Mouse (Mus musculus): Measurements from ENCODE around the gene Plb1. TPM values are rescaled to one million over a fixed set of nuclear protein-coding genes. Genes with fewer than 3 reads are reported as not detected.
A peak's percentile ranks its signal among the peaks of the same experiment; 100 is the strongest.

The Plb1 gene
- polyA plus RNA-seq, 1 experiment from 2014 or later = not detected

DNA sequence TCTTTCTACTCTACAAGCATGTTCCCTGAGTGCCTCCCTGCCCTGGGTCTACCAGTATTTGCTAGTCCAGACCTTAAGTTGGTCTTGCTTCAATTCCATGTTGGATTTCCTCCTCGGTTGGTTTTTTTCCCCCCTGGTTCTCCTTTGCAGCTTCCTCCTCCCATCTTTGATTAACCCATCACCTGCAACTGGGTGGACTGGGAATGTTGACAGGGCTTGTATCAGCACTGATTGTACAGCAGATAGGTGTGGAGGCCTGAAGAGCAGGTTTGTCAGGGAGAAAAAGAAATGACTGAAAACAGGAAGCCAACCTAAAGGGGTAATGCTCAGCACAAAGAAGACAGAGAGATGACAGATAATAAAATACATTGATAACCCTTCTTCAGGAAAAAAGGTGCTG lies 104.8 kb downstream of the Plb1 start:
- DNase-seq (ENCODE audit: low spot score) = no peak
- no peaks in the 10 kb centered on the region for H3K36me3 ChIP-seq (replicated peaks; ENCODE audit: control insufficient read depth, insufficient read depth, low read depth, low read length)
- no peaks in the 10 kb centered on the region for H3K27me3 ChIP-seq (ENCODE audit: control insufficient read depth, insufficient read depth, low read length)
- no peak for ATAC-seq (replicated peaks; ENCODE audit: insufficient number of reproducible peaks, low FRiP score, low TSS enrichment, low read depth)
- 58% methylated on average over 1 of the region's 1 CpGs for WGBS
- no peak overlapping the region for H3K4me2 ChIP-seq (ENCODE audit: low read depth, low read length)
- no peak overlapping the region for H3K4me3 ChIP-seq (ENCODE audit: low read depth, low read length)
- H3K9ac ChIP-seq (replicated peaks; ENCODE audit: low read length) = no peak overlapping the region
- H3K27ac ChIP-seq (replicated peaks; ENCODE audit: low read depth, low read length) = no peak overlapping the region
- H3K4me1 ChIP-seq (ENCODE audit: control insufficient read depth, insufficient read depth, low read length) = no peaks in the 10 kb centered on the region; the same call in 1 of the 2 replicates
- H3K9me3 ChIP-seq (replicated peaks; ENCODE audit: control insufficient read depth, low read length) = no peaks in the 10 kb centered on the region

GRCm38 (mm10) chr5:32338339-32338738 lies 105.8 kb downstream of the Plb1 start:
- H3K4me1 ChIP-seq (ENCODE audit: control insufficient read depth, insufficient read depth, low read length) = no peaks in the 10 kb centered on the region; the same call in 1 of the 2 replicates
- DNase-seq (ENCODE audit: low spot score) (no peak), ATAC-seq (replicated peaks; ENCODE audit: insufficient number of reproducible peaks, low FRiP score, low TSS enrichment, low read depth) (no peak)
- H3K36me3 ChIP-seq (replicated peaks; ENCODE audit: control insufficient read depth, insufficient read depth, low read depth, low read length) = no peaks in the 10 kb centered on the region
- H3K27ac ChIP-seq (replicated peaks; ENCODE audit: low read depth, low read length) = no peak overlapping the region
- H3K4me3 ChIP-seq (ENCODE audit: low read depth, low read length) = no peak overlapping the region
- H3K9me3 ChIP-seq (replicated peaks; ENCODE audit: control insufficient read depth, low read length) = no peaks in the 10 kb centered on the region
- no peak overlapping the region for H3K9ac ChIP-seq (replicated peaks; ENCODE audit: low read length)
- H3K27me3 ChIP-seq (ENCODE audit: control insufficient read depth, insufficient read depth, low read length) = no peaks in the 10 kb centered on the region
- H3K4me2 ChIP-seq (ENCODE audit: low read depth, low read length) = no peak overlapping the region
- 50% methylated on average over 2 of the region's 2 CpGs for WGBS

DNA sequence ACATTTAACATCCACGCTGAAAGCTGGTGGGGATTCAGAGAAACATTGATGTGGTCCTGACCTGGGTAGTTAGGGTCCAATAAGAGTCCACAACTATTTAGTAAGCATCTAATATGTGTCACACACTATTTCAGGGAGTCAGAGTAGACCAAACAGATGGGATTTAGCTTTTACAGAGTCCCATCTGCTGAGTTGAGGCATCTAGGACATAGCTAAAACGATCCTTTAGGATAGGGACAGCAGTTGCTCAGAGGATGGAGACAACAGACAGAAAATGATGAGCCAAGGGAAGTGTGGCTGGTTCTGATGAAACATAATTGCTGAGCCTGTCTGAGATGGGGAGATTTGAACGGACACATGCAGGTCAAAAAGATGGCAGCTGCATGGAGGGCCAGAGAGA lies 106.3 kb downstream of the Plb1 start:
- H3K36me3 ChIP-seq (replicated peaks; ENCODE audit: control insufficient read depth, insufficient read depth, low read depth, low read length) = no peaks in the 10 kb centered on the region
- WGBS = 78% methylated on average over 3 of the region's 3 CpGs
- no peak overlapping the region for H3K4me2 ChIP-seq (ENCODE audit: low read depth, low read length)
- ATAC-seq (replicated peaks; ENCODE audit: insufficient number of reproducible peaks, low FRiP score, low TSS enrichment, low read depth) (no peak), DNase-seq (ENCODE audit: low spot score) (no peak)
- no peak overlapping the region for H3K9ac ChIP-seq (replicated peaks; ENCODE audit: low read length)
- no peaks in the 10 kb centered on the region; the same call in 1 of the 2 replicates for H3K4me1 ChIP-seq (ENCODE audit: control insufficient read depth, insufficient read depth, low read length)
- no peaks in the 10 kb centered on the region for H3K27me3 ChIP-seq (ENCODE audit: control insufficient read depth, insufficient read depth, low read length)
- H3K27ac ChIP-seq (replicated peaks; ENCODE audit: low read depth, low read length) = no peak overlapping the region
- H3K9me3 ChIP-seq (replicated peaks; ENCODE audit: control insufficient read depth, low read length) = no peaks in the 10 kb centered on the region
- no peak overlapping the region for H3K4me3 ChIP-seq (ENCODE audit: low read depth, low read length)

DNA sequence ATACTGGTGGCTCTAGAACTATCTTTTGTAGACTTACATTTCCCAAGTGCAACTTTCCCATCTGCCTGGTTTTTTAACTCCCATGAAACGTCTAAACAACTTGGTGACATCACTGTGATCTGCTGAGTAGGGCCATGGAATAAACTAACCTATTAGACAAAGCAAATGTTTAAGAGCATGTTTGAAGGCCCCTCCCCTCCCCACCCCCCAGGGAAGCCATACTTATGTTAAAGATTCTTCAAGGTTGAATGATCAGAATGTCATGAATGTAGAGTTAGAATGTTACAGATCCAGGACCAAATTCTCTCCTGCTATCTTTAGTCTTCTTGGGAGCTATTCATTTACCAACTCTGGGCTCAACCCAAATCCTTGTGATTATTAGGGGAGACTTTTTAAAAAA lies 107.7 kb downstream of the Plb1 start:
- no peak overlapping the region for H3K4me3 ChIP-seq (ENCODE audit: low read depth, low read length)
- no peaks in the 10 kb centered on the region for H3K9me3 ChIP-seq (replicated peaks; ENCODE audit: control insufficient read depth, low read length)
- no peaks in the 10 kb centered on the region for H3K27me3 ChIP-seq (ENCODE audit: control insufficient read depth, insufficient read depth, low read length)
- WGBS = 76% methylated on average over 1 of the region's 1 CpGs
- DNase-seq (ENCODE audit: low spot score) = no peak
- no peak overlapping the region for H3K27ac ChIP-seq (replicated peaks; ENCODE audit: low read depth, low read length)
- no peaks in the 10 kb centered on the region for H3K36me3 ChIP-seq (replicated peaks; ENCODE audit: control insufficient read depth, insufficient read depth, low read depth, low read length)
- H3K4me1 ChIP-seq (ENCODE audit: control insufficient read depth, insufficient read depth, low read length) = no peaks in the 10 kb centered on the region; the same call in 1 of the 2 replicates
- H3K4me2 ChIP-seq (ENCODE audit: low read depth, low read length) = no peak overlapping the region
- ATAC-seq (replicated peaks; ENCODE audit: insufficient number of reproducible peaks, low FRiP score, low TSS enrichment, low read depth) = no peak
- H3K9ac ChIP-seq (replicated peaks; ENCODE audit: low read length) = no peak overlapping the region

- Histone ChIP-seq H3K4me3 (ENCODE audit: low read depth, low read length) (no peak overlapping the region), H3K4me2 (ENCODE audit: low read depth, low read length) (no peak overlapping the region), H3K4me1 (ENCODE audit: control insufficient read depth, insufficient read depth, low read length) (no peaks in the 10 kb centered on the region), H3K9ac (replicated peaks; ENCODE audit: low read length) (no peak overlapping the region), H3K27me3 (ENCODE audit: control insufficient read depth, insufficient read depth, low read length) (no peaks in the 10 kb centered on the region), H3K36me3 (replicated peaks; ENCODE audit: control insufficient read depth, insufficient read depth, low read depth, low read length) (no peaks in the 10 kb centered on the region), H3K9me3 (replicated peaks; ENCODE audit: control insufficient read depth, low read length) (no peaks in the 10 kb centered on the region), H3K27ac (replicated peaks; ENCODE audit: low read depth, low read length) (no peak overlapping the region)
- no peak for DNase-seq (ENCODE audit: low spot score)
- WGBS = 78% methylated on average over 5 of the region's 5 CpGs
- no peak for ATAC-seq (replicated peaks; ENCODE audit: insufficient number of reproducible peaks, low FRiP score, low TSS enrichment, low read depth)
These were observed 110.3 kb downstream of the Plb1 start for GRCm38 (mm10) chr5:32342711-32343285.

DNA sequence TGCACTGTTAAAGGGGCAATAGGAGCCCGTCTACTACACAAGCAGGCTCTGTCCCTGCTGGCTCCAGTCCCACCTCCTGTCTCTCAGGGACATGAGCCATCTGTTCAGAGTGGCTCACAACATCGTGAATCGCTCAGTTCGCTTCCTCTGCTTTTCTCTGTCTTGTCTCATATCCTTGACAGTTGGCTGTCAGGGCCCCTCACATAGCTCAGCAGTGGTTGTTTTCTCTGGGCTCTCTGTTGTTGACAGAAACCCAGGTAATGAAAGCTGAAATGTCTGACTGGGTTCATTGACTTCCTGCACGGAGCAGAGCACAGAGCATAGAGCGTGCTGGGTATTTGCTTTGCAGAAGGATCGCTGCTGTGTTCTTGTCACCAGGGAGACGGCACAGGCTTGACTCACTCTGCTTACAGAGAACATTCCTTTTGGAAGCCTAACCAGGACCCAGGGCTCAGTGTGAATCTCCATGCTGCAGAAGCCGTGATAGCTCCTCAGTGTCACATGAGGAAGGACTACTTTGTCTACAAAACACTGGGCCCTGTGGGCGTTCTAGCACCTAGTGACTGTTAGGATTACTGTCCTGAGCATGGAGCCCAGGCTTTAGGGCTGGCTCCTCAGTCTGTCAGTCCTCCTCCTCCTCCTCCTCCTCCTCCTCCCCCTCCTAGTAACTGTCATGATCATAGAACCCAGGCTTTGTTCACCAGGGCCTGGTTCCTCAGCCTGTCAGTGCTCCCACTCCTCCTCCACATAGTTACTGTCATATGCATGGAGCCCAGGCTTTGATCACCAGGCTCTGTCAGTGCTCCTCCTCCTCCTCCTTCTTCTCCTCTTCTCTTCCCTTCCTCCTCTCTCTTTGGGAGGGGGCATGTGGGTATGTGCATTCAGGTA lies 113.8 kb downstream of the Plb1 start:
- DNase-seq (ENCODE audit: low spot score) (no peak), ATAC-seq (replicated peaks; ENCODE audit: insufficient number of reproducible peaks, low FRiP score, low TSS enrichment, low read depth) (peak; percentile 65)
- H3K27ac ChIP-seq (replicated peaks; ENCODE audit: low read depth, low read length) = no peak overlapping the region
- H3K4me3 ChIP-seq (ENCODE audit: low read depth, low read length) = no peak overlapping the region
- H3K27me3 ChIP-seq (ENCODE audit: control insufficient read depth, insufficient read depth, low read length) = no peaks in the 10 kb centered on the region
- H3K36me3 ChIP-seq (replicated peaks; ENCODE audit: control insufficient read depth, insufficient read depth, low read depth, low read length) = no peaks in the 10 kb centered on the region
- H3K4me1 ChIP-seq (ENCODE audit: control insufficient read depth, insufficient read depth, low read length) = no peaks in the 10 kb centered on the region
- H3K9ac ChIP-seq (replicated peaks; ENCODE audit: low read length) = no peak overlapping the region
- no peaks in the 10 kb centered on the region for H3K9me3 ChIP-seq (replicated peaks; ENCODE audit: control insufficient read depth, low read length)
- no peak overlapping the region for H3K4me2 ChIP-seq (ENCODE audit: low read depth, low read length)
- WGBS = 51% methylated on average over 10 of the region's 10 CpGs

DNA sequence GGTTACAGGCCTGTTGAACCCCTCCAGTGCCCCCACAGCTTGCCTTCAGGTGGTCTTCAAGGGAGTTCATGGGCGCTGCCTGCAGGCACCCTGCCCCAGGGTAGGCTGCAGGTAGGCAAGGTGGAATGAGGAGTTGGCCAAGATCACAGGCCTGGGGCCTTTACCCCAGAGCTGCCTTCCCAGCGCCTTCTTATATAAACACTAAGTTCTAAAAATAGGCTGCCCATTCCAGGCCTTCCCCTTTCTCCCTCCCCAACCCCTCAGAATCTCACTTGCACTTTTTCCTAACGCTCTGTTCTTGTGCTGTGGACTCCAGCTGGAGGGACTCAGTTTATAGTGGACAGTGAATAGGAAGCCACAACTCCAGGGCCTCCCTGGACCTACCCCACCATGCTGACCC lies 117.2 kb downstream of the Plb1 start:
- ATAC-seq (replicated peaks; ENCODE audit: insufficient number of reproducible peaks, low FRiP score, low TSS enrichment, low read depth) = no peak
- Histone ChIP-seq H3K9ac (replicated peaks; ENCODE audit: low read length) (no peak overlapping the region), H3K4me3 (ENCODE audit: low read depth, low read length) (no peak overlapping the region), H3K9me3 (replicated peaks; ENCODE audit: control insufficient read depth, low read length) (no peaks in the 10 kb centered on the region), H3K4me2 (ENCODE audit: low read depth, low read length) (no peak overlapping the region), H3K27ac (replicated peaks; ENCODE audit: low read depth, low read length) (no peak overlapping the region), H3K36me3 (replicated peaks; ENCODE audit: control insufficient read depth, insufficient read depth, low read depth, low read length) (no peaks in the 10 kb centered on the region), H3K27me3 (ENCODE audit: control insufficient read depth, insufficient read depth, low read length) (no peaks in the 10 kb centered on the region), H3K4me1 (ENCODE audit: control insufficient read depth, insufficient read depth, low read length) (no peaks in the 10 kb centered on the region)
- no peak for DNase-seq (ENCODE audit: low spot score)
- 46% methylated on average over 3 of the region's 3 CpGs for WGBS

- no peak overlapping the region for H3K27ac ChIP-seq (replicated peaks; ENCODE audit: low read depth, low read length)
- no peaks in the 10 kb centered on the region for H3K27me3 ChIP-seq (ENCODE audit: control insufficient read depth, insufficient read depth, low read length)
- no peak overlapping the region for H3K9ac ChIP-seq (replicated peaks; ENCODE audit: low read length)
- no peak overlapping the region for H3K4me2 ChIP-seq (ENCODE audit: low read depth, low read length)
- no peaks in the 10 kb centered on the region for H3K36me3 ChIP-seq (replicated peaks; ENCODE audit: control insufficient read depth, insufficient read depth, low read depth, low read length)
- H3K9me3 ChIP-seq (replicated peaks; ENCODE audit: control insufficient read depth, low read length) = no peaks in the 10 kb centered on the region
- 80% methylated on average over 3 of the region's 3 CpGs for WGBS
- no peak overlapping the region for H3K4me3 ChIP-seq (ENCODE audit: low read depth, low read length)
- DNase-seq (ENCODE audit: low spot score) (no peak), ATAC-seq (replicated peaks; ENCODE audit: insufficient number of reproducible peaks, low FRiP score, low TSS enrichment, low read depth) (no peak)
- no peaks in the 10 kb centered on the region for H3K4me1 ChIP-seq (ENCODE audit: control insufficient read depth, insufficient read depth, low read length)
These were observed 118.2 kb downstream of the Plb1 start for GRCm38 (mm10) chr5:32350551-32351256.
